Mouse (Mus musculus): ENCODE results near the gene Cep131. TPM values are rescaled to one million over a fixed set of nuclear protein-coding genes. Genes with fewer than 3 reads are reported as not detected.

The Cep131 gene
- polyA plus RNA-seq, 1 experiment from 2014 or later, result 53.2 TPM

DNA sequence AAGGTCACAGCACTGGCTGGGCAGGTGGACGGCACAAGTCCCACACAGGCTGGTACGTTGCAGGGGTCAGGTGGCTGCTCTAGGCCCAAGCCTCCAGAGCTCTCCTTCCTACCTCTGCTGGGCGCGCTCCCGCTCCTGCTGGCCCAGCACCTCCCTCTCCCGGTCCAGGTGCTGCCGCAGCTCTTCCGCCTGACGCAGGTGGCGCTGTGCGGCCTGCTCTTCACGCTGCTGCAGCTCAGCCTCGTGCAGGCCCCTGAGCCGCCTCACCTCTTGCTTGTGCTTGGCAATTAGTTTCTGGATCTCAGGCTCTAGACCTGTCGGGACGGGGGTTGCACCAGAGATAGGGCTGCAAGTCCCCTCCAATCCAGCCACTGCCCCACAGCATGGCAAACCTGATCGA lies 18.8 kb downstream of the Cep131 start:
- no peak overlapping the region for H3K4me2 ChIP-seq
- no peaks in the 10 kb centered on the region; the same call in 1 of the 2 replicates for H3K4me1 ChIP-seq (replicated peaks)
- no peak overlapping the region for H3K9ac ChIP-seq (replicated peaks)
- no peak for ATAC-seq (ENCODE audit: insufficient number of reproducible peaks, insufficient read depth, low FRiP score, low TSS enrichment, low read depth)
- H3K36me3 ChIP-seq, result peaks cover 99% of the 10 kb centered on the region
- H3K9me3 ChIP-seq, result no peaks in the 10 kb centered on the region
- H3K4me3 ChIP-seq (replicated peaks), result no peak overlapping the region
- no peaks in the 10 kb centered on the region for H3K27me3 ChIP-seq
- H3K27ac ChIP-seq, result no peak overlapping the region
- WGBS, result 58% methylated on average over 17 of the region's 17 CpGs

DNA sequence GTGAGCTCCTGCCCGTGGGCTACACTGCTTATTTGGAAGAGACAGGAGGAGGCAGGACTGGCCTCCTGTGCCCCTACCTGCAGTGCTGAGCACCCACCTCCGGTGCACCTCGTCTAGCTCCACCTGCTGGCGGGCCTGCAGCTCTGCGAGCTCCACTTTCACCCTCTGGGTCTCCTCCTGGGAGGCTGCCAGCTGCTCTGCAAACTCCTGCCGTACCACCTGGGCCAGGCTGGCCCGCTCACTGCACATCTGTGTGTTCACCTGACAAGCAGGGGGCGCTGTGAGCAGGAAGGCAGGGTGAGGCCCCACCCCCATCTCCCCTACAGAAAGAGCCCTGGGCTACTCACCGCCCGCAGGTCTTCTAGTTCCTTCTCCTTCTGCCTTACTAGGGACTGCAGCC lies 21.3 kb downstream of the Cep131 start:
- no peaks in the 10 kb centered on the region for H3K27me3 ChIP-seq
- no peaks in the 10 kb centered on the region for H3K9me3 ChIP-seq
- 30% methylated on average over 10 of the region's 10 CpGs for WGBS
- H3K4me1 ChIP-seq (replicated peaks), result no peaks in the 10 kb centered on the region; the same call in 1 of the 2 replicates
- no peak overlapping the region for H3K27ac ChIP-seq
- H3K4me3 ChIP-seq (replicated peaks), result no peak overlapping the region
- H3K4me2 ChIP-seq, result no peak overlapping the region
- peaks cover 76% of the 10 kb centered on the region for H3K36me3 ChIP-seq
- no peak overlapping the region; the same call in 1 of the 2 replicates for H3K9ac ChIP-seq (replicated peaks)
- no peak for ATAC-seq (ENCODE audit: insufficient number of reproducible peaks, insufficient read depth, low FRiP score, low TSS enrichment, low read depth)

DNA sequence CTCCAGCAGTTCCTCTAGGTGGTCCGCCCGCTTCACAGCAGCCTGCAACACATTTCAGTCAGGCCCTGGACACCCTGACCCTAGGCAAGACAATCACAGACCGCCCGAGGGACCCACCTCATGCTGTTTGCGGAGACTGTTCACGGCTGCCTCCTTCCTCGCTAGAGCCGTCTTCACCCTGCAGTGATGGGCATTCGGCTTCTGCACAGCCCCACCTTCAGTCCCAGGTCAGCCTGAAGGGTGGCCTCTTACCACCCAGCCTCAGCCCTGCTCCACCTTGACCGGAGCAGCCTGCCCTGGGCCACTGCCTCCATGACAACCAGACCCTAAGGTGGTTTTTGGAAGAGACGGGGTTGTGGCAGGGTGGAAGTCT lies 22.0 kb downstream of the Cep131 start:
- no peak for ATAC-seq (ENCODE audit: insufficient number of reproducible peaks, insufficient read depth, low FRiP score, low TSS enrichment, low read depth)
- WGBS, result 89% methylated on average over 11 of the region's 11 CpGs
- Histone ChIP-seq H3K9me3 (no peaks in the 10 kb centered on the region), H3K4me2 (no peak overlapping the region), H3K27ac (no peak overlapping the region), H3K4me3 (replicated peaks) (no peak overlapping the region), H3K4me1 (replicated peaks) (no peaks in the 10 kb centered on the region; the same call in 1 of the 2 replicates), H3K36me3 (peaks cover 70% of the 10 kb centered on the region), H3K9ac (replicated peaks) (no peak overlapping the region), H3K27me3 (no peaks in the 10 kb centered on the region)

DNA sequence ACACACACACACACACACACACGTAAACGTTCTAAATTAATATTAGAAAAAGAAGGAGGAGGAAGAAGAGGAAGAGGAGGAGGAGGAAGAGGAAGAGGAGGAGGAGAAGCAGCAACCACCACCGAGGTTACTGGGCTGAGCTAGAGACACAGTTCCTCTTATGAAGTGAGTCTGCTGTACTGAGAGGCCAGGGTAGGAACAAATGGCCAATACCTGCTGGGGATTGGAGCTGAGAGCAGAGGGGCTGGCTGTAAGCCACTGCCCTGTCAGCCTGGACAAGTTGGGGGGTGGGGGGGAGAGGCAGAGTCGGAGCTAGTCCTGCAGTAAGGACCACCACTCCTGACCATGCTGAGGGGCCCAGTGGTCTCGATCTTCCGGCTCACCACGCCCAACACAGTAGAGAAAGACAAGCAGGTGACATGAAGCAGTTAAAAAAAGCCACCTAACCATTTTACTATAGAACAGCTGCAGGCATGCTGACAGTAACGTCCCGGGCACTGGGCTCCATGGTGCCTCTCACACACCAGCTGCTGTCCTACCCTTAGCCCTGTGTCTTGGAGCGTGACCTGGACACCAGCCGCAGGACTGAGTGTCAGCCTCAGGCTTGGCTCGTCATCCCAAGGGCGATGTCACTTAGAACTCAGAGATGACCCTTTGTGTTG lies 22.5 kb downstream of the Cep131 start:
- 91% methylated on average over 13 of the region's 13 CpGs for WGBS
- H3K36me3 ChIP-seq, result peaks cover 65% of the 10 kb centered on the region
- no peak overlapping the region for H3K4me2 ChIP-seq
- no peak for ATAC-seq (ENCODE audit: insufficient number of reproducible peaks, insufficient read depth, low FRiP score, low TSS enrichment, low read depth)
- no peak overlapping the region for H3K27ac ChIP-seq
- no peak overlapping the region for H3K9ac ChIP-seq (replicated peaks)
- H3K4me3 ChIP-seq (replicated peaks), result no peak overlapping the region
- no peaks in the 10 kb centered on the region for H3K27me3 ChIP-seq
- H3K9me3 ChIP-seq, result no peaks in the 10 kb centered on the region
- no peaks in the 10 kb centered on the region; the same call in 1 of the 2 replicates for H3K4me1 ChIP-seq (replicated peaks)

DNA sequence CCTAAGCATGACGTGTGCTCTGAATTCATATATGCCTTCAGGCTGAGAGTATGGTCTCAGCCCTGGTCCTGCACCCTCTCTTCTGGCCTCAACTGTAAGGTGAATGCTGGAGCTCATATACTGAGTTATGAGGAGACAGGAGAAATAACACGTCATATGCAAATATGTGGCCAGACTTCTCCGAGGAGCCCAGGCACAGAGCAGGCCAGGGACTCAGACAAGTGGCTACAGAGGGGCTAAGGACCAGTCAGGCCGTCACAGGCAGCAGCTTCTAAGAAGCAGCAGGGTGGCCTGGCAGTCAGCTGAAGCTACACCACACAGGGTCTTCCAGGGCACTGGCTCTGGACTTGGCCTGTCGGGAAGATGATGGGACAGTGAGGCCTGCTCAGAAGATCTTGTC lies 23.3 kb downstream of the Cep131 start:
- H3K27ac ChIP-seq, result no peak overlapping the region
- no peak overlapping the region for H3K4me3 ChIP-seq (replicated peaks)
- H3K4me2 ChIP-seq, result no peak overlapping the region
- ATAC-seq (ENCODE audit: insufficient number of reproducible peaks, insufficient read depth, low FRiP score, low TSS enrichment, low read depth), result no peak
- H3K27me3 ChIP-seq, result no peaks in the 10 kb centered on the region
- no peaks in the 10 kb centered on the region; the same call in 1 of the 2 replicates for H3K4me1 ChIP-seq (replicated peaks)
- no peak overlapping the region for H3K9ac ChIP-seq (replicated peaks)
- peaks cover 57% of the 10 kb centered on the region for H3K36me3 ChIP-seq
- no peaks in the 10 kb centered on the region for H3K9me3 ChIP-seq
- 80% methylated on average over 5 of the region's 5 CpGs for WGBS

DNA sequence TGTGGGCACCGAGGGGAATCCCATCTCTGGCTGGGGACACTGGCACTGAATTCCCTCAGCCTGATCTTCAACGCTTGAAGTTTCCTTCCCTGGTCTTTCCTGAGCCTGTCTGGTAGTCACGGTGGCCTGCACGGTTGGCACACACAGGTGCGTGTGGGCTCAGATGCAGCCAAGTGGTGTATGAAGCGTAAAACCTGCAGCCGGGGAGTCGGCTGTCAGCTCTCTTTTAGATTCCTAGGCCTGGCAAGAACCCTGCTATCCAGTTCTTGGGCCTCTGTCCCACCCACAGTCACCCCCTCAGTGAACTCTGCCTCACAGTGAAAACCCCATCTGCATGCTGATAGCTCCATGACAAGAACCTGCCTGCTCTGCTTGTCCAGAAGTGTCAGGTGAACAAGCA lies 26.0 kb downstream of the Cep131 start:
- Histone ChIP-seq H3K4me1 (replicated peaks) (no peaks in the 10 kb centered on the region), H3K27ac (no peak overlapping the region), H3K36me3 (peaks cover 30% of the 10 kb centered on the region), H3K4me2 (no peak overlapping the region), H3K9me3 (no peaks in the 10 kb centered on the region), H3K27me3 (no peaks in the 10 kb centered on the region), H3K9ac (replicated peaks) (no peak overlapping the region), H3K4me3 (replicated peaks) (no peak overlapping the region)
- 84% methylated on average over 8 of the region's 8 CpGs for WGBS
- ATAC-seq (ENCODE audit: insufficient number of reproducible peaks, insufficient read depth, low FRiP score, low TSS enrichment, low read depth), result no peak

DNA sequence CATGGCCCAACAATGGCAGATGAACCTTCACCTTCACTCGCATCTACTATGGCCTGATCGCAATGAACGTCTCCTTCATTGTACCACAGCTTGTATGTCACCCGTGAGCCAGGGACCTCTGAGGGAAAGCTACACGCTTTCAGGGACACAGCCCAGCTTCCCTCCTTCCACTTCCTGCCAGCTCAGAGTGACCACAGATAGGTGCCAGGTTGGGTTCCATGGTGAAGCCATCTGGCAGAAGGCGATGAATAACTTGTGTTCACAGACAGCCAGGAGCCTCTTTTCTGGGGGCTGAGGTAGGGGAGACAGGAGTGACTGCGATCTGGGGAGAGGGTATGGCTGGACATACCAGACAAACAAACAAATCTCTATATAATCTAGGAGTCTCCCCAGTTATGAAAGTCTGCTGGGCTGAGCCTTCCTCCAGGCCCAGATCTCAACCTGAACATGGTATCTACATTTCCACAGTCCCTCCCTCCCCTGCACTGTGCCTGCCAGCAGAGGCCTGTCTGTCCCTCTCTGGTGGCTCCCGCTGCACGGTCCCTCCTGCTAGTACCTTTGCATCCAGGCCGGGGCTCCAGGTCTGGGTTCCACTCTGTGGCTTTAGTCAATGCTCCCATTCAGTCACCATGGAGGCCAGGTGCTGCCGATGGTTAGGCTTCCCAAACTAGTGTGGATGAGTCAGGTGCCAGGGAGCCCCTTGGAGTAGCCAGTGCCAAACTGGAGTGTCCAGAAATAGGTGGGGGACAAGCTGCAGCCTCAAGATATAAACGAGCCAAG lies 30.5 kb downstream of the Cep131 start:
- no peaks in the 10 kb centered on the region for H3K36me3 ChIP-seq
- no peak overlapping the region for H3K9ac ChIP-seq (replicated peaks)
- H3K27ac ChIP-seq, result no peak overlapping the region
- H3K4me3 ChIP-seq (replicated peaks), result no peak overlapping the region
- no peaks in the 10 kb centered on the region for H3K27me3 ChIP-seq
- H3K4me1 ChIP-seq (replicated peaks), result peaks cover 10% of the 10 kb centered on the region
- H3K4me2 ChIP-seq, result no peak overlapping the region
- H3K9me3 ChIP-seq, result no peaks in the 10 kb centered on the region
- ATAC-seq (ENCODE audit: insufficient number of reproducible peaks, insufficient read depth, low FRiP score, low TSS enrichment, low read depth), result no peak
- WGBS, result 87% methylated on average over 12 of the region's 12 CpGs

DNA sequence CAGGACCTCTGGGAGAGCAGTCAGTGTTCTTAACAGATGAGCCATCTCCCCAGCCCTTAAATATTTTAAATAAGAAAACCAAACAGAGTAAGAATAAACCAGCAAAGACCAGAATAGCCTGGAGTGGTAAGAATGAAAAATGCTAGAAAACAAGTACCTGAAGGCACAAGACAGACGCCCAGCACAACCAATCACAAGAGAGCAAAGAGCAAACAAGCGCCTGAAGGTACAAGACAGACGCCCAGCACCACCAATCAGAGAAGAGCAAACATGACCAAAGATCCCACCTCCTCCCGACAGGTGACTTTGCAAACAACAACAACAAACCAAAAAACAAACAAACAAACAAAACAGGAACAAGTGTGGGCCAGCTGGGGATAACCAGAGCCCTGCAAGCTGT lies 32.8 kb downstream of the Cep131 start:
- Histone ChIP-seq H3K4me1 (replicated peaks) (peaks cover 12% of the 10 kb centered on the region), H3K9me3 (no peaks in the 10 kb centered on the region), H3K27ac (no peak overlapping the region), H3K4me3 (replicated peaks) (no peak overlapping the region), H3K4me2 (no peak overlapping the region), H3K36me3 (no peaks in the 10 kb centered on the region), H3K9ac (replicated peaks) (no peak overlapping the region), H3K27me3 (peaks cover 12% of the 10 kb centered on the region)
- ATAC-seq (ENCODE audit: insufficient number of reproducible peaks, insufficient read depth, low FRiP score, low TSS enrichment, low read depth), result no peak
- 76% methylated on average over 4 of the region's 4 CpGs for WGBS

DNA sequence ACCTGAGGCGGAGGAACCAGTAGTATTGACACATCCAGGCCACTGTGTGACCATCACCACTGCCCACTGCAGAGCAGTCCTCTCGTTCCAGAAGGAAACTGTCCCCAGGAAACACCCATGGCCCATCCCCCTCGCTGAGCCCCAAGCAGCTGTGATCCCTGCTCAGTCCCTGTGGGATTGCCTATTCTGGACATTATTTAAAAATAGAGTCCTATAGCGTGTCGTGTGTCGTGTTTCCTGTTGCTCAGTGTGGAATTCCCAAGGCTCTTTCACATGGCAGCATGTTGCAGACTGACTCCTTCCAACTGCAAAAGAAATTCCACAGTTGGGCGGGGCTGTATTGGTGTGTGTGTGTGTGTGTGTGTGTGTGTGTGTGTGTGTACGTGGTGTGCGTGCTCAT lies 34.4 kb downstream of the Cep131 start:
- no peaks in the 10 kb centered on the region for H3K36me3 ChIP-seq
- H3K4me3 ChIP-seq (replicated peaks), result no peak overlapping the region
- no peak overlapping the region for H3K4me2 ChIP-seq
- H3K27me3 ChIP-seq, result peaks cover 28% of the 10 kb centered on the region
- no peak for ATAC-seq (ENCODE audit: insufficient number of reproducible peaks, insufficient read depth, low FRiP score, low TSS enrichment, low read depth)
- 72% methylated on average over 9 of the region's 9 CpGs for WGBS
- H3K27ac ChIP-seq, result no peak overlapping the region
- H3K9me3 ChIP-seq, result no peaks in the 10 kb centered on the region
- no peak overlapping the region for H3K9ac ChIP-seq (replicated peaks)
- peaks cover 28% of the 10 kb centered on the region for H3K4me1 ChIP-seq (replicated peaks)

DNA sequence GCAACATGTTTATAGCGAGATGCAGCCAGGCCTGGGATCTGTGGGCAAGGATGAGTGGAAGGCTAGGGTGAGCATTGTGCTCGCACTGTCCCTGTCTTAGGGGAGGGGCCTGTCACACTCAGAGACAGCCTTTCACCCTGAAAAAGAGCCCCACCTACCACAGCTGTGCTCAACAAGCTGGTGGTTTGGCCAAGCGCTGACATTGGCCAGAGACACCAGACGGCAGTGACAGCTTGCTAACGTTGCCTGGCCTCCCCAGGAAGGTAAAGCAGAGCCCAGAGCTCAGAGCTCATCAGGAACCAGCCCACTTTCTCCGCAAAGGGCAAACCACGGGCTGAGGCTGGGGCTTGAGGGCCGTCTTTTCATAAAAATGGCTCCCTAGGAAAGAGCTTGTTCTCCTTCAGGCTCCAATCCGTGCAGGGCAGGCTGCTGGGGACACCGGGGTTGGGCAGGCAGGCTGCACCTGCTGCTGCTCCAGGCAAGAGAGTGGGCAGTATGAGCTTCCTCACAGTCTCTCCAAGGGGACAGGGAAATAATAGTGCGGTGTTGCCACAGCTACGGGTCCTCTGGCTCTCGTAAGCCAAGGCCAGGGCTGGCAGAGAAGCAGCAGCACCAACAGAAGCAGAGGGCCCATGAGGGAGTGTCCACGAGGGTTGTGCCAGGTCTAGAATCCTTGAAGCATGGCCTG lies 35.4 kb downstream of the Cep131 start:
- no peak overlapping the region for H3K27ac ChIP-seq
- peaks cover 36% of the 10 kb centered on the region for H3K27me3 ChIP-seq
- H3K4me1 ChIP-seq (replicated peaks), result peaks cover 36% of the 10 kb centered on the region
- no peak overlapping the region for H3K4me2 ChIP-seq
- no peak overlapping the region for H3K4me3 ChIP-seq (replicated peaks)
- 42% methylated on average over 14 of the region's 14 CpGs for WGBS
- no peak for ATAC-seq (ENCODE audit: insufficient number of reproducible peaks, insufficient read depth, low FRiP score, low TSS enrichment, low read depth)
- H3K36me3 ChIP-seq, result no peaks in the 10 kb centered on the region
- no peaks in the 10 kb centered on the region for H3K9me3 ChIP-seq
- H3K9ac ChIP-seq (replicated peaks), result no peak overlapping the region

DNA sequence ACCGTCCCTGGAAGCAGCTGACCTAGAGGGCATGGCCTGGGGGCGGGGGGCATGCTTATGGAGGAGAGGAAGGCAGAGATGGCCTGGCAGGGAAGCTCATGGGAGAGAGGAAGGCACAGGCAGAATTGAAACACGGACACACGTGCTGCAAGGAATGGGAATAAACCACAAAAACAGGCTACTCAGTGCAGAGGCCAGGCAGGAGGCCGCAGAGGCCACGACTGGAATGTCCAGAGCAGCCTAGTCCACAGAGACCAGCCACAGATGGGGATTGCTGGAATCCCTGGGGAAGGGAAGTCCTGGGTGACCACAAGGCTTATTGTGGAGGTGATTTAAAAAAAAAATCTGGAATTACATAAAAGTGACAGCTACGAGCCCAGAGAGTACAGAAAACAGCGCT lies 37.6 kb downstream of the Cep131 start:
- Histone ChIP-seq H3K27me3 (peaks cover 49% of the 10 kb centered on the region), H3K36me3 (no peaks in the 10 kb centered on the region), H3K9me3 (no peaks in the 10 kb centered on the region), H3K4me2 (no peak overlapping the region), H3K4me1 (replicated peaks) (peaks cover 46% of the 10 kb centered on the region), H3K9ac (replicated peaks) (no peak overlapping the region), H3K4me3 (replicated peaks) (no peak overlapping the region), H3K27ac (no peak overlapping the region)
- no peak for ATAC-seq (ENCODE audit: insufficient number of reproducible peaks, insufficient read depth, low FRiP score, low TSS enrichment, low read depth)
- 86% methylated on average over 8 of the region's 8 CpGs for WGBS
